Mouse (Mus musculus) cerebellum, postnatal 14 days (tissue): ENCODE results near the gene Hoxb3.

Experiments used
- DNase-seq, 2 experiments: peaks; one replicate each; pipeline ENCODE4 v3.0.0; 2021; ENCODE audit warnings: mixed read lengths in 2 of 2

The Hoxb3 gene

GRCm38 (mm10) chr11:96354801-96355311 lies 31.7 kb downstream of the Hoxb3 start:
- no peak for DNase-seq

- DNase-seq = no peak
Measured at GRCm38 (mm10) chr11:96363807-96364206, 40.7 kb downstream of the Hoxb3 start.

- no peak for DNase-seq
Measured at GRCm38 (mm10) chr11:96365441-96366091, 42.4 kb downstream of the Hoxb3 start, which contains the start of gene Hoxb1. Gene Hoxb1, plus strand, starts transcription at chr11:96365752.

GRCm38 (mm10) chr11:96366092-96367041 lies 43.2 kb downstream of the Hoxb3 start:
- no peak for DNase-seq

- no peak for DNase-seq
Measured at GRCm38 (mm10) chr11:96367141-96367540, 44.0 kb downstream of the Hoxb3 start.

GRCm38 (mm10) chr11:96368686-96369085 lies 45.6 kb downstream of the Hoxb3 start:
- DNase-seq = no peak

DNA sequence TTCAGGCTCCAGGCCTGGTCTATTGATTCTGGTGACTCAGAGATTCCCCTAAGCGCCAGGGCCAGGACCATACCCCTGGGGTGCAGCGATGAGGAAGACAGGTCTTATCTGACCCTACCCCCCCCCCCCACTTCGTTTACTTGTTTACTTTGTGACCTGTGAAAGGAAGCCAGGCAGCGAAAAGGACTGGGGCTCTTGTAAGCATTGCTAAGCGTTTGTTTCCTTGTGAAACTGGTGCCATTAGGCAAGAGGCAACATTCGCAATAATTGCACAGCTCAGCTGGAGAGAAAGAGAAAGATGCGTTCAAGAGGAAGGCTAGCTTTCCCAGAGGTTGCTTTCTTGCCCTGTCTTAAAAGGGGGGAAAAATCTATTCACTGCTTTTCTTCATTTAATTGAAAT lies 46.0 kb downstream of the Hoxb3 start:
- no peak for DNase-seq

GRCm38 (mm10) chr11:96371726-96372125 lies 48.6 kb downstream of the Hoxb3 start:
- no peak for DNase-seq

GRCm38 (mm10) chr11:96372519-96372918 lies 49.4 kb downstream of the Hoxb3 start:
- DNase-seq = no peak

DNA sequence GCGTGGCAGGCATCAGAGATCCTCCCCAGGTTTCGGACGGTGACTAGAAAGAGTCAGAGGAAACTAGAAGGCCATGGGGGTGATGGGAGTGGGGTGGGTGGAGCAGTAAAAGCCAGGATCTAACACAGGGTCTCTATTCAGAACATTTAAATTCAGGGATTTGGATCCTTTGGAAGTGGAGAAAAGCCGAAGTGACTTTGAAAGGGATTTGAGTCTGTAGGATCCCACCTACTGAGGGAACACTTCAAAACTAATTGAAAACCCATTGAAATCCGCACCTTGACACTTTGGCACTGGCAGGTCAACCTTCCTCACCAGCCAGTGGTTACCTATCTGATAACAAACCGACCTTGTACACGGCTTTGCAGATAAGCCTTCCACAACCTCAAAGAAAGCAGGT lies 51.7 kb downstream of the Hoxb3 start:
- DNase-seq = no peak

- no peak for DNase-seq
Measured at GRCm38 (mm10) chr11:96383381-96383780, 60.3 kb downstream of the Hoxb3 start.

DNA sequence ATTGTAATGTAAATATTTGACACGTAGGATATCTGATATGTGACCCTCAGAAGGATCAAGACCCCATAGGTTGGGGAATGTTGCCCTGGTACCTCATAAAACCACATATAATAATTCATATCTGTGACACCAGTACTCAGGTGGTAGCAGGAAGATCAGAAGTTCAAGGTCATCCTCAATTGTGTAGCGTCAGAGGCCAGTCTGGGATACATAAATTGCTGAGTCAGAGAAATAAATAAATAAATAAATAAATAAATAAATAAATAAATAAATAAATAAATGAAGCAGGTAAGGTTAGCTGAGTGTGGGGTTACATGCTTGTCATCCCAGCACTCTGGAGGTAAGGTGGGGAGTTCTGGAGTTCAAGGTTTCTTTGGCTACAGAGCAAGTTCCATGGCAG lies 64.5 kb downstream of the Hoxb3 start:
- no peak for DNase-seq

DNA sequence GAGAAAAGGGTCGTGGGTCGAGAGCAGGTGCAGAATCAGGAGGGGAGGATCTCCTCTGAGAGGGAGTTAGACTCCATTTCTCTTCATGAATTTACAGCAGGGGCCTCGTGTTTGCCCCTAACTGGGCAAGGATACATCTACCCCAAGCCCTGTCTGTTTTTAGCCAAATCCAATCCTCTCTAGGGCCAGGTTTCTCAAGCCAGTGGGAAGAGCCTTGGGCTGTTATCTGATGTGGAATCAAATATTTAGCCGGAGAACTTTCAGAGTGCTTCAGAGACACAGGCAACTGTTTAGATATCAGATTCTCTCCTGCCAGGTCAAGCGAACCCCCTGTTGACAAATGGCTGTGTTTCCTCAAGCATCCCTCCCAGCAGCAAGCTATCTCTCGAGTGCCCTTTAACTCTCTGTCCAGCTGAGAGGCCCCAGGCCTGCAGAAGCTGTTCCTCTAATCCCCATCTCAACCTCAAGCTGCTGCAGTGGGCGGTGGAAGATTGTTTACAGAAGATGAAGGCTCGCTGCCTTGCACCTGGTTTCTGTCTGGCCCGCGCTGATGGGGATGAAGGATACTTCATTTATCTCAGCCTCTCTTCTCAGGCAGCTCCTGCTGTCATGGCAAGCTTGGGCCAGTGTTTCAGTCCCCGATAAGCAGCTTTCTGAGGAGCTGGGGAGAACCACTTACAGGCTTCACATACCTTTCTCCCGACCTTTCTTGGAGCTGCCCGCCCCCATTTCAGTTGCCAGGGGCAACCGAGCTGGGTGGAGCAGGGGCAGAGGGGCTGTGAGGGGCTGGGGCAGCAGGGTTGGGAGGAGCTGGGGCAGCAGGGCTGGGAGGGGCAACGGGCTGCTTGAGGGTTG lies 73.9 kb downstream of the Hoxb3 start:
- no peak for DNase-seq
